Mouse (Mus musculus) ES-Bruce4 (cell line): ENCODE data around the gene Adprhl1. TPM values are rescaled to one million over a fixed set of nuclear protein-coding genes. Genes with fewer than 3 reads are reported as not detected.

Experiments used
- H3K27ac ChIP-seq: 2 replicates; pipeline ENCODE4 v1.5.1; 2012; ENCODE audit warnings: low read length, inconsistent platforms; ENCODE audit not compliant: insufficient read depth
- H3K27me3 ChIP-seq: 2 replicates; pipeline ENCODE4 v1.6.1; 2012; ENCODE audit warnings: mild to moderate bottlenecking, low read length, inconsistent platforms; ENCODE audit not compliant: control insufficient read depth, poor library complexity, insufficient read depth, severe bottlenecking
- H3K36me3 ChIP-seq: 2 replicates; pipeline ENCODE4 v1.6.1; 2012; ENCODE audit warnings: inconsistent platforms, mild to moderate bottlenecking, low read length, moderate library complexity; ENCODE audit not compliant: control insufficient read depth, poor library complexity, insufficient read depth, severe bottlenecking
- H3K4me1 ChIP-seq: one replicate; pipeline ENCODE4 v1.8.1; 2011; ENCODE audit warnings: low read length; ENCODE audit not compliant: control insufficient read depth, insufficient read depth
- H3K4me3 ChIP-seq: 2 replicates; pipeline ENCODE4 v1.5.1; 2011; ENCODE audit warnings: low read depth, mild to moderate bottlenecking, low read length
- H3K9ac ChIP-seq: 2 replicates; pipeline ENCODE4 v1.6.1; 2012; ENCODE audit warnings: low read depth, mild to moderate bottlenecking, inconsistent platforms; ENCODE audit not compliant: poor library complexity, severe bottlenecking
- H3K9me3 ChIP-seq: replicated peaks from 2 replicates; pipeline ENCODE4 v1.6.1; 2012; ENCODE audit warnings: mild to moderate bottlenecking, low read length, inconsistent platforms; ENCODE audit not compliant: control insufficient read depth, poor library complexity, insufficient read depth, severe bottlenecking
- CTCF ChIP-seq: IDR thresholded peaks from one replicate; pipeline ENCODE4 v1.8.1; 2011; ENCODE audit warnings: low read depth, low read length
- EP300 ChIP-seq: IDR thresholded peaks from 2 replicates; pipeline ENCODE4 v1.6.1; 2011; ENCODE audit warnings: low read depth, low read length; ENCODE audit not compliant: insufficient read depth
- POLR2A ChIP-seq: IDR thresholded peaks from one replicate; pipeline ENCODE4 v1.8.1; 2011; ENCODE audit warnings: low read length; ENCODE audit not compliant: insufficient read depth
- polyA plus RNA-seq: library from polyadenylated mRNA; stranded (reverse); fragments of >200 nt; gene quantifications from 2 replicates; pipeline ENCODE4 v1.2.4, GENCODE M21; 2011; ENCODE audit warnings: low read depth; ENCODE audit not compliant: missing spikeins, insufficient read depth, insufficient read length

The Adprhl1 gene
- polyA plus RNA-seq, 1 experiment, result not detected

DNA sequence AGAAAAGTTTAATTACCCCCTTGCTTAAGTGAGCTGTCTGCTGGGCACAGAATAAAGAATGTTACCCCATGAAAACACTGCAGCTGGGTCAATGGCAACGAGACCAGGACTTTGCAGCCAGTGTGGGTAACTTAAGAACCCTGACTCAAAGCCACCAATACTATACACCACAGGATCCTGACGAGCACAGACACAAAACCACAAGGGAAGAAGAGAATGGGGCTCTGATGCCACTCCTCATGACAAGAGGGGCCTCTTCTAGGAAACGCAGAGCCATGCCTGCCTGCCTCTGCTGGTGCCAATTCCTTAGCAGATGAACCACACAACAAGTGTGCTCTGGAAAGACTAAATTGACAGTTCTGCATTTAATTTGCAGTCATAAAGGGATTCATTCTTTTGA, 9.4 kb upstream of the Adprhl1 start:
- no peaks in the 10 kb centered on the region for H3K27me3 ChIP-seq
- TF ChIP-seq CTCF (no peak), POLR2A (no peak), EP300 (no peak)
- no peak overlapping the region for H3K9ac ChIP-seq
- no peaks in the 10 kb centered on the region for H3K9me3 ChIP-seq
- H3K4me3 ChIP-seq, result no peak overlapping the region
- no peaks in the 10 kb centered on the region for H3K36me3 ChIP-seq
- H3K27ac ChIP-seq, result no peak overlapping the region
- no peaks in the 10 kb centered on the region for H3K4me1 ChIP-seq

DNA sequence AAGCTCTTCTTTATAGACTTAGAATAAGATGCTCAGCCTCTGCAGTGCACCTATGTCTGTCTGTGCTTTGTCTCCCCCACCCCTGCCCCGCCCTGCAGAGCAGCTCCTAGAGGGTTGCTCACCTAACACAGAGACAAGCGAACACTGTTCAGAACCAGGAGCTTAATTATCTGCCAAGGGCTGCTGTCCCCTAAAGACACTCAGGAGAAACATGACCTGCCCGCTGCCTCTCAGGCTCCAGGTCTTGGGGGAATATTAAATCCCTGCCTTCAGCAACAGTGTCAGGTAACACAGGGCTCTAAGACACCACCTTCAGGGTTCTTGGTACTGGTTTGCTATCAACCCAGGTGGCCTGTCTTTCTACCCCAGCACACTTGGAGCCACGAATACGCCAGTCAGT, 549 bp downstream of the Adprhl1 start:
- TF ChIP-seq POLR2A, result no peak
- TF ChIP-seq EP300, result no peak
- TF ChIP-seq CTCF, result no peak
- H3K4me3 ChIP-seq, result no peak overlapping the region
- no peaks in the 10 kb centered on the region for H3K9me3 ChIP-seq
- H3K4me1 ChIP-seq, result no peaks in the 10 kb centered on the region
- H3K27me3 ChIP-seq, result no peaks in the 10 kb centered on the region
- H3K27ac ChIP-seq, result no peak overlapping the region
- no peak overlapping the region for H3K9ac ChIP-seq
- no peaks in the 10 kb centered on the region for H3K36me3 ChIP-seq

DNA sequence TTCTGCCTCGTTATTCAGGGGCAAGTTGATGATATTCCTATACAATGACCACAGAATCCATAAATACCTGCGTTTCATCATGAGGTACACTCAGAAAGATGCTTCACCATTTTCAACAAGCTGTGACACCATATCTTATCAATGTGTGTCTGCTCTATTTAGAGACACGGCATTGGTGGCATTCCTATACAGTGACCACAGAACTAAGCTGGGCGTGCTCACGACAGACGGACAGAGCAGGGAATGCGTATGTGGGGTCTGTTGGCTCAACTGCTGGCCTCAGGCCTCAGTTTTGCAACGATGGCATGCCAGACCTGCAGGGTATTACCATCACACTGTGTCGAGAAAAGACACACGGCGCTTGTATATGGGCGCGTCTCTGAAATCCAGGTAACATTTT, 1.1 kb downstream of the Adprhl1 start:
- no peak for TF ChIP-seq CTCF
- TF ChIP-seq POLR2A, result no peak
- TF ChIP-seq EP300, result no peak
- H3K4me1 ChIP-seq, result no peaks in the 10 kb centered on the region
- H3K9ac ChIP-seq, result no peak overlapping the region
- no peaks in the 10 kb centered on the region for H3K9me3 ChIP-seq
- H3K27ac ChIP-seq, result no peak overlapping the region
- no peaks in the 10 kb centered on the region for H3K36me3 ChIP-seq
- no peak overlapping the region for H3K4me3 ChIP-seq
- H3K27me3 ChIP-seq, result no peaks in the 10 kb centered on the region

DNA sequence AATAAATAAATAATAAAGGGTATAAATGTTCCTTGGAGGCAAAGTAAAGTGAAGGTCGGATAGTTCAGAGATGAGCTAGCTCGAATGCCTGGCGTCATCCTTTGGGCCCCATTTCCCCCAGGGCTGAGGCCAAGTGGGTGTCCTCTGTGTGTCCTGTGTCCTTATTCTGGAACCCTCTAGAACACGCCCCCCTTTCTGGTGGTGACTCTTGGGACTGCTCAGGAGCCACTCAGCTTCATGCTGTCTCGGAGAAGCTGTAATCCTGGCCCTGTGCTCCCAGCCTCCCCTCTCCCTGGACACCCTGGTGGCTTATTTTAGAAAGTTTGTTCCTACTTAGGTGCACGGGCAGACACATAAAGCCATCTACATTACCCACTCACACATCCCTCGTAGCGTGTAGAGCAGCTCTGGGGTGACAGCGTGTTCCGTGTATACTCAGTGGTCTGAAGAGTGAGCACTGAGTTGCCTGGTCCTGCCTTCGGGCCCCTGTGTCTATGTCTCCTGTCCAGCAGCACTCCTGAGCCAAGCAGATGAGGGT, 9.6 kb downstream of the Adprhl1 start:
- H3K4me3 ChIP-seq, result no peak overlapping the region
- no peaks in the 10 kb centered on the region for H3K9me3 ChIP-seq
- no peaks in the 10 kb centered on the region for H3K36me3 ChIP-seq
- no peak overlapping the region for H3K27ac ChIP-seq
- no peaks in the 10 kb centered on the region for H3K27me3 ChIP-seq
- no peaks in the 10 kb centered on the region for H3K4me1 ChIP-seq
- no peak for TF ChIP-seq CTCF
- TF ChIP-seq POLR2A, result no peak
- no peak for TF ChIP-seq EP300
- H3K9ac ChIP-seq, result no peak overlapping the region

DNA sequence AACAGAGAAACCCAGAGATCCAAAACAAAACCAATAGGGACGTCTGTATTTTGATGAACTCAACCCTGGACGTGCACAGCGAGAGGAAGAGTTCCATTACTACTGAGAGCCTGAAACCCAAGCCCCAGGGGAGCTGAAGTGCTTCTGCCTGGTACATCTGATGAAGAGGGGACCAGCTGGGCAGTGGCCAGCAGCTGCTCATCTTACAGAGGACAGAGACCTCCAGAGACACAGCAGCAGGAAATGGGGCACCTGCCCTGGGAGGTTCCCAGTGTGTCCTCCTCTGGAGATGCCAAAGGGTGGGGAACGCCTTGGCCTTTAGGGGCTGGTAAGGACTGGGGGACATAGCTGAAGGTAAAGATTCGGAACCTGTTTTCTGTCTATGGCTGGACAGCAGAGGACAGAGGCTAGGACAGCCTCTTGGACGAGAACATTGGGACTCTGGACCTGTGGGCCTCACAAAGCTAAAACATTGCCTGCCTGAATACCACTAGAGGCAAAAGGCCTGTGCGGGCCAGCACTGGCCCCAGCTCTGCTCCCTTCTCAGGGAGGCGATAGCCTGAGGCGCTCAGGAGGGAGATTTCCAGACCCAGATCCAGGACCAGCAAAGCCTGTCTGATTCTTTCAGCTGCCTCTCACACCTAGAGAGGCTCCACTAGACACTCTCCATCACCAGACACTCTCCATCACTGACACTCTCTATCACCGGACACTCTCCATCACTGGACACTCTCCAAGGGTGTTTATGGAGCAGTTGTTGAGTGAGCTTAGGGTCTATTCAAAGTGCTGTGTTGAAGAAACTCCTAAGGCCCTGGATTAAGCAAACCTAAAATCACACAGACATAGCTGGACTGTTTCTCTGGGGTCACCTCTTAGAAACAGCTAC, 10.7 kb downstream of the Adprhl1 start:
- Histone ChIP-seq H3K4me1 (no peaks in the 10 kb centered on the region), H3K27ac (no peak overlapping the region), H3K36me3 (no peaks in the 10 kb centered on the region), H3K9ac (no peak overlapping the region), H3K4me3 (no peak overlapping the region), H3K27me3 (no peaks in the 10 kb centered on the region), H3K9me3 (no peaks in the 10 kb centered on the region)
- no peak for TF ChIP-seq POLR2A

DNA sequence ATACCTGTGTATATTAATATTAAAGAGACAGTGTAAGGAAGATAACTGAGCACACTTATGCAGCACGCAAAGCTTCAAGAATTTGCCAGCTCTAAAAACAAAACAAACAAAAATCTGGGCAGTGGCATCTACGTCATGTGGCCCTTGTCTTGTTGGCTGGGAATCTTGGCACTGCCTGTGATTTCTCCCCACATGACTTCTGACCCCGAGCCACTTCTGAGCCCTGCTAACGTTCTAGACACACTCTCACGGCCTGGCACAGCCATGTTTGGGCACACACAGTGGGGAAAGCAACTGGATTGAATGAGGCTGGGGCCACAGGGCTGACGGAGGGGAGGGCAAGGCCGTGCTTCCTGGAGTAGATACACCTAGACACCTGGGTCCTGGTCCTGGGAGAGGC, 13.3 kb downstream of the Adprhl1 start:
- no peak for TF ChIP-seq CTCF
- no peak for TF ChIP-seq EP300
- no peak for TF ChIP-seq POLR2A
- Histone ChIP-seq H3K4me1 (no peaks in the 10 kb centered on the region), H3K9me3 (no peaks in the 10 kb centered on the region), H3K4me3 (no peak overlapping the region), H3K27me3 (no peaks in the 10 kb centered on the region), H3K27ac (no peak overlapping the region), H3K9ac (no peak overlapping the region), H3K36me3 (no peaks in the 10 kb centered on the region)
